8 mouse cellular contexts compared by ENCODE assay signal in genomic region chr1:121527600-121528398, GRCm38 (mm10). TPM values are rescaled to one million over a fixed set of nuclear protein-coding genes. Genes with fewer than 3 reads are reported as not detected.
DNase-seq lines count a peak whose midpoint lies in the region; ATAC-seq lines count a peak whose summit lies in the region.

No protein-coding gene starts in this region.

- H3K27me3 ChIP-seq in hindbrain, embryonic 13.5 days: peaks cover 47% of the 10 kb centered on the region
- peaks cover 48% of the 10 kb centered on the region for H3K27me3 ChIP-seq in midbrain, embryonic 12.5 days

- WGBS in hindbrain, embryonic 13.5 days: 12% methylated on average over 55 of the region's 55 CpGs
- WGBS in midbrain, embryonic 12.5 days: 11% methylated on average over 55 of the region's 55 CpGs

- peak; percentile 12 to 19 for DNase-seq in kidney, postnatal 4 days
- DNase-seq in kidney, adult 8-10 months: no peak
- peak; percentile 14 for DNase-seq in embryo, embryonic 10.5 days (ENCODE audit: low spot score)
- DNase-seq in layer of hippocampus, postnatal 14 days (ENCODE audit: low spot score in 2 of 2): no peak

- H3K36me3 ChIP-seq in hindbrain, embryonic 13.5 days: no peaks in the 10 kb centered on the region
- no peaks in the 10 kb centered on the region for H3K36me3 ChIP-seq in midbrain, embryonic 12.5 days

- H3K9ac ChIP-seq in hindbrain, embryonic 13.5 days: peak overlapping the region; percentile 49; the same call in 1 of the 2 replicates
- H3K9ac ChIP-seq in midbrain, embryonic 12.5 days (replicated peaks): no peak overlapping the region

- ATAC-seq in hindbrain, embryonic 13.5 days (ENCODE audit: low FRiP score): peak; percentile 59
- ATAC-seq in midbrain, embryonic 12.5 days (ENCODE audit: low FRiP score, low read depth): peak; percentile 45
- ATAC-seq in CD4-positive, CD25-positive, alpha-beta regulatory T cell, adult 4 months: no peak
- ATAC-seq in activated CD4-positive, CD25-positive, alpha-beta regulatory T cell, adult 4 months: no peak

- H3K27ac ChIP-seq in hindbrain, embryonic 13.5 days: no peak overlapping the region
- no peak overlapping the region for H3K27ac ChIP-seq in midbrain, embryonic 12.5 days (replicated peaks)

- peaks cover 17% of the 10 kb centered on the region for H3K4me1 ChIP-seq in hindbrain, embryonic 13.5 days (replicated peaks)
- peaks cover 11% of the 10 kb centered on the region for H3K4me1 ChIP-seq in midbrain, embryonic 12.5 days

- H3K4me3 ChIP-seq in hindbrain, embryonic 13.5 days: peak overlapping the region; percentile 38
- H3K4me3 ChIP-seq in midbrain, embryonic 12.5 days: peak overlapping the region; percentile 35

- H3K4me2 ChIP-seq in hindbrain, embryonic 13.5 days: peak overlapping the region; percentile 65
- H3K4me2 ChIP-seq in midbrain, embryonic 12.5 days (replicated peaks): peak overlapping the region; percentile 59

- H3K9me3 ChIP-seq in hindbrain, embryonic 13.5 days: no peaks in the 10 kb centered on the region
- no peaks in the 10 kb centered on the region for H3K9me3 ChIP-seq in midbrain, embryonic 12.5 days

RNA-seq across cellular contexts. Expression of gene Htr5b, which starts 0.5 kb away (rescaled TPM):
- 0.49 and 0.58 TPM in 2 replicates for polyA plus RNA-seq in hindbrain, embryonic 13.5 days (2015; fragmentation: Nextera tagmentation; extraction: Ambion mirVana)
- 0.20 and 0.38 TPM in 2 replicates for polyA plus RNA-seq in midbrain, embryonic 12.5 days (2016; fragmentation: Nextera tagmentation; extraction: Ambion mirVana)
- under 1 TPM in 1 of 2 experiments, not detected in 1; 0.42 TPM for polyA plus RNA-seq in CD4-positive, CD25-positive, alpha-beta regulatory T cell, adult 4 months (2017; shearing (Covaris generic))
- polyA plus RNA-seq in activated CD4-positive, CD25-positive, alpha-beta regulatory T cell, adult 4 months (2017; shearing (Covaris generic)): not detected
- 10 to 100 TPM in 1 of 2 experiments, 1 to 10 TPM in 1; 9.4 to 10.8 TPM for total RNA-seq in layer of hippocampus, postnatal 14 days (2021)

RNA-seq across cellular contexts. Expression of gene Ddx18, which starts 40.0 kb away (rescaled TPM):
- 50.6 and 52.9 TPM in 2 replicates for polyA plus RNA-seq in hindbrain, embryonic 13.5 days (2015; fragmentation: Nextera tagmentation; extraction: Ambion mirVana)
- polyA plus RNA-seq in midbrain, embryonic 12.5 days (2016; fragmentation: Nextera tagmentation; extraction: Ambion mirVana): 60.2 and 65.2 TPM in 2 replicates
- polyA plus RNA-seq in CD4-positive, CD25-positive, alpha-beta regulatory T cell, adult 4 months (2017; shearing (Covaris generic)): 100 to 1,000 TPM in 1 of 2 experiments, 10 to 100 TPM in 1; 63.0 to 106 TPM
- 10 to 100 TPM; 45.0 to 93.8 TPM for polyA plus RNA-seq in activated CD4-positive, CD25-positive, alpha-beta regulatory T cell, adult 4 months (2017; shearing (Covaris generic))
- total RNA-seq in layer of hippocampus, postnatal 14 days (2021): 10 to 100 TPM; 21.5 to 24.8 TPM

Comparison
In these comparisons a context has a peak if more than half of its experiments do, and no peak if none do; other contexts are left out.
1. DNase-seq: peak in kidney, postnatal 4 days (2 of 2) and embryo, embryonic 10.5 days (single experiment); none in kidney, adult 8-10 months (0 of 2) and layer of hippocampus, postnatal 14 days (0 of 2).
2. ATAC-seq: peak in hindbrain, embryonic 13.5 days (single experiment) and midbrain, embryonic 12.5 days (single experiment); none in CD4-positive, CD25-positive, alpha-beta regulatory T cell, adult 4 months (single experiment) and activated CD4-positive, CD25-positive, alpha-beta regulatory T cell, adult 4 months (single experiment).